Mouse (Mus musculus) hindbrain, postnatal 0 days (tissue): ENCODE results near the gene Tex261. TPM values are rescaled to one million over a fixed set of nuclear protein-coding genes. Genes with fewer than 3 reads are reported as not detected.

Experiments
- ATAC-seq: fragments of 200-750 bp; cut with Nextera tagmentation; 2 replicates; pipeline ENCODE4 v1.8.0; 2017; ENCODE audit warnings: mild to moderate bottlenecking, moderate TSS enrichment, moderate library complexity
- DNase-seq: peaks from one replicate; pipeline ENCODE4 v3.0.0-alpha.2; 2015; ENCODE audit warnings: low spot score
- H3K27ac ChIP-seq: fragments of 300-500 bp; sonication (generic); 2 replicates; pipeline ENCODE4 v1.5.1; 2014; ENCODE audit warnings: mild to moderate bottlenecking
- H3K27me3 ChIP-seq: fragments of 300-500 bp; sonication (generic); 2 replicates; pipeline ENCODE4 v1.6.1; 2014; ENCODE audit warnings: low read length, mixed read lengths; ENCODE audit not compliant: insufficient read depth
- H3K36me3 ChIP-seq: fragments of 300-500 bp; sonication (generic); 2 replicates; pipeline ENCODE4 v1.6.1; 2014; ENCODE audit warnings: low read length, mixed read lengths; ENCODE audit not compliant: insufficient read depth
- H3K4me1 ChIP-seq: fragments of 300-500 bp; sonication (generic); 2 replicates; pipeline ENCODE4 v1.6.1; 2014; ENCODE audit warnings: antibody characterized with exemption, low read length, mixed read lengths; ENCODE audit not compliant: insufficient read depth
- H3K4me2 ChIP-seq: fragments of 300-500 bp; sonication (generic); 2 replicates; pipeline ENCODE4 v1.6.1; 2014; ENCODE audit warnings: low read depth, mild to moderate bottlenecking, low read length, moderate library complexity, mixed read lengths
- H3K4me3 ChIP-seq: fragments of 300-500 bp; sonication (generic); 2 replicates; pipeline ENCODE4 v1.5.1; 2014; ENCODE audit warnings: low read length
- H3K9ac ChIP-seq: fragments of 300-500 bp; sonication (generic); replicated peaks from 2 replicates; pipeline ENCODE4 v1.6.1; 2014; ENCODE audit warnings: mild to moderate bottlenecking, low read length, moderate library complexity, mixed read lengths
- H3K9me3 ChIP-seq: fragments of 300-500 bp; sonication (generic); 2 replicates; pipeline ENCODE4 v1.6.1; 2016; ENCODE audit warnings: low read length, mixed read lengths
- CTCF ChIP-seq: IDR thresholded peaks from 2 replicates; pipeline ENCODE4 v1.5.1; 2016; ENCODE audit warnings: antibody characterized with exemption, control low read depth, low read depth
- WGBS: fragments of 180-500 bp; shearing (Covaris S2); extraction: QIAGEN DNeasy Blood & Tissue Kit; methylation state at CpG from one replicate; pipeline ENCODE4 v1.1.7; 2014; 5-methylcytosine and 5-hydroxymethylcytosine counted together
- polyA plus RNA-seq: library from polyadenylated mRNA; unstranded; fragments of >200 nt; fragmentation: Nextera tagmentation; extraction: Ambion mirVana; gene quantifications from 2 replicates; pipeline ENCODE4 v1.2.1, GENCODE M21; 2015
- total RNA-seq: library from RNA; depleted of rRNA; stranded (reverse); fragments of >200 nt; gene quantifications from 2 replicates; pipeline ENCODE4 v1.2.3, GENCODE M21; 2014; rRNA removed

The Tex261 gene
- total RNA-seq = 44.5 and 56.6 TPM in 2 replicates
- 78.3 and 81.1 TPM in 2 replicates for polyA plus RNA-seq

GRCm38 (mm10) chr6:83775638-83776293 is at the start of gene Tex261:
TSS of gene Tex261 (minus strand) at chr6:83775813.
- DNase-seq (peak; percentile 95), ATAC-seq (peak; percentile 98)
- Histone ChIP-seq H3K9ac (peak within 1 kb of the TSS; percentile 87), H3K27ac (peak within 1 kb of the TSS; percentile 84), H3K4me2 (peak within 1 kb of the TSS; percentile 67), H3K27me3 (no peaks in the 10 kb centered on the region), H3K9me3 (no peaks in the 10 kb centered on the region), H3K4me3 (peak within 1 kb of the TSS; percentile 92), H3K36me3 (peaks cover 11% of the 10 kb centered on the region; the same call in 1 of the 2 replicates), H3K4me1 (peaks cover 12% of the 10 kb centered on the region; the same call in 1 of the 2 replicates)
- under 1% methylated on average over 45 of the region's 45 CpGs for WGBS
- TF ChIP-seq CTCF = peak; percentile 84

- Histone ChIP-seq H3K9me3 (no peaks in the 10 kb centered on the region), H3K27ac (no peak overlapping the region), H3K4me2 (no peak overlapping the region), H3K27me3 (no peaks in the 10 kb centered on the region), H3K4me1 (no peaks in the 10 kb centered on the region), H3K36me3 (no peaks in the 10 kb centered on the region), H3K4me3 (no peak overlapping the region), H3K9ac (no peak overlapping the region)
- WGBS = 31% methylated on average over 2 of the region's 2 CpGs
- TF ChIP-seq CTCF = no peak
- ATAC-seq = no peak
- DNase-seq = peak; percentile 9
Observed at GRCm38 (mm10) chr6:83821856-83822255, 46.2 kb upstream of the Tex261 start.

- Histone ChIP-seq H3K4me3 (no peak overlapping the region), H3K9ac (no peak overlapping the region), H3K9me3 (no peaks in the 10 kb centered on the region), H3K27ac (no peak overlapping the region), H3K4me2 (no peak overlapping the region), H3K4me1 (no peaks in the 10 kb centered on the region), H3K36me3 (no peaks in the 10 kb centered on the region), H3K27me3 (no peaks in the 10 kb centered on the region)
- DNase-seq (no peak), ATAC-seq (no peak)
- WGBS = 75% methylated on average over 2 of the region's 2 CpGs
- no peak for TF ChIP-seq CTCF
Observed at GRCm38 (mm10) chr6:83820727-83821515, 45.3 kb upstream of the Tex261 start.

GRCm38 (mm10) chr6:83818996-83819395 is 43.4 kb upstream of the Tex261 start:
- Histone ChIP-seq H3K9ac (no peak overlapping the region), H3K9me3 (no peaks in the 10 kb centered on the region), H3K27ac (no peak overlapping the region), H3K4me3 (no peak overlapping the region), H3K36me3 (0 out of 2 replicates have a peak, but pooled peaks cover under 1% of the 10 kb centered on the region), H3K27me3 (no peaks in the 10 kb centered on the region), H3K4me1 (no peaks in the 10 kb centered on the region), H3K4me2 (no peak overlapping the region)
- no peak for ATAC-seq
- WGBS = 72% methylated on average over 1 of the region's 1 CpGs
- DNase-seq = no peak
- no peak for TF ChIP-seq CTCF

- Histone ChIP-seq H3K27ac (no peak overlapping the region), H3K27me3 (no peaks in the 10 kb centered on the region), H3K4me3 (no peak overlapping the region), H3K36me3 (0 out of 2 replicates have a peak, but pooled peaks cover 6% of the 10 kb centered on the region), H3K4me2 (no peak overlapping the region), H3K9ac (no peak overlapping the region), H3K4me1 (no peaks in the 10 kb centered on the region), H3K9me3 (no peaks in the 10 kb centered on the region)
- DNase-seq (no peak), ATAC-seq (no peak)
- TF ChIP-seq CTCF = no peak
- 98% methylated on average over 3 of the region's 3 CpGs for WGBS
Observed at GRCm38 (mm10) chr6:83815801-83816200, 40.2 kb upstream of the Tex261 start.

GRCm38 (mm10) chr6:83802846-83803245 is 27.2 kb upstream of the Tex261 start:
- peaks cover 35% of the 10 kb centered on the region for H3K36me3 ChIP-seq

More at GRCm38 (mm10) chr6:83802846-83803245, 27.2 kb upstream of the Tex261 start:
- ATAC-seq (no peak), DNase-seq (no peak)
- Histone ChIP-seq H3K27me3 (no peaks in the 10 kb centered on the region), H3K4me3 (no peak overlapping the region), H3K4me1 (no peaks in the 10 kb centered on the region), H3K4me2 (no peak overlapping the region), H3K9ac (no peak overlapping the region), H3K27ac (no peak overlapping the region), H3K9me3 (no peaks in the 10 kb centered on the region)
- TF ChIP-seq CTCF = no peak
- WGBS = 87% methylated on average over 3 of the region's 3 CpGs
